Mouse (Mus musculus) ES-E14 (cell line): ENCODE results near the gene Fras1. TPM values are rescaled to one million over a fixed set of nuclear protein-coding genes. Genes with fewer than 3 reads are reported as not detected.

Experiments used
- DNase-seq: peaks from one replicate; pipeline ENCODE4 v3.0.0-alpha.2; 2013; ENCODE audit warnings: low read depth, low spot score
- H3K27ac ChIP-seq: 2 replicates; pipeline ENCODE4 v1.5.1; 2012; ENCODE audit warnings: low read depth, mild to moderate bottlenecking, low read length, moderate library complexity, mixed read lengths; ENCODE audit not compliant: poor library complexity, insufficient read depth, severe bottlenecking
- H3K36me3 ChIP-seq: 2 replicates; pipeline ENCODE4 v1.6.1; 2012; ENCODE audit warnings: mild to moderate bottlenecking, low read length, moderate library complexity, mixed read lengths; ENCODE audit not compliant: control insufficient read depth, poor library complexity, insufficient read depth, severe bottlenecking
- H3K4me1 ChIP-seq, 2 experiments: fragments of 150-350 bp in 1 of 2; sonication (generic) in 1 of 2; 2 replicates each; pipeline ENCODE4 v1.6.1; 2012; ENCODE audit warnings: low read length in 2 of 2, mild to moderate bottlenecking in 1 of 2, mixed read lengths in 1 of 2; ENCODE audit not compliant: control insufficient read depth in 2 of 2, insufficient read depth in 2 of 2, poor library complexity in 1 of 2
- H3K4me3 ChIP-seq, 2 experiments: fragments of 150-350 bp in 1 of 2; sonication (generic) in 1 of 2; 2 replicates each; pipeline ENCODE4 v1.5.1; 2012; ENCODE audit warnings: low read length in 2 of 2, low read depth in 1 of 2, mild to moderate bottlenecking in 1 of 2, mixed read lengths in 1 of 2; ENCODE audit not compliant: insufficient read depth in 1 of 2, poor library complexity in 1 of 2, severe bottlenecking in 1 of 2
- H3K9ac ChIP-seq: 2 replicates; pipeline ENCODE4 v1.6.1; 2012; ENCODE audit warnings: low read depth, mild to moderate bottlenecking, low read length, mixed read lengths; ENCODE audit not compliant: poor library complexity, insufficient read depth, severe bottlenecking
- H3K9me3 ChIP-seq: fragments of 150-350 bp; sonication (generic); 2 replicates; pipeline ENCODE4 v1.6.1; 2012; ENCODE audit warnings: low read depth, mild to moderate bottlenecking, low read length; ENCODE audit not compliant: control insufficient read depth, insufficient read depth
- CHD2 ChIP-seq: IDR thresholded peaks from 2 replicates; pipeline ENCODE4 v1.6.1; 2014; ENCODE audit warnings: mild to moderate bottlenecking, low read depth, low read length, inconsistent platforms
- HCFC1 ChIP-seq: IDR thresholded peaks from 2 replicates; pipeline ENCODE4 v1.6.1; 2012; ENCODE audit warnings: low read length, inconsistent platforms, borderline replicate concordance; ENCODE audit not compliant: insufficient read depth
- MAFK ChIP-seq: IDR thresholded peaks from 2 replicates; pipeline ENCODE4 v1.6.1; 2014; ENCODE audit warnings: mild to moderate bottlenecking, low read depth, low read length, inconsistent platforms; ENCODE audit not compliant: insufficient read depth
- ZC3H11A ChIP-seq: IDR thresholded peaks from 2 replicates; pipeline ENCODE4 v1.6.1; 2012; ENCODE audit warnings: low read depth, mild to moderate bottlenecking, inconsistent platforms, low read length, borderline replicate concordance
- ZNF384 ChIP-seq: IDR thresholded peaks from 2 replicates; pipeline ENCODE4 v1.6.1; 2012; ENCODE audit warnings: low read depth, low read length, inconsistent platforms
- in situ Hi-C, 2 experiments: fragments of 600-800 bp; cut with MboI; formaldehyde crosslinking; loops; one replicate each; pipeline ENCODE4 v1.15.1; 2025; ENCODE audit warnings: low sequenced_read_pairs in 2 of 2, inconsistent platforms in 1 of 2; ENCODE audit not compliant: unreplicated experiment in 2 of 2
- total RNA-seq: library from RNA; depleted of rRNA; stranded (reverse); fragments of 300-350 nt; gene quantifications from 2 replicates; pipeline ENCODE4 v1.2.3, GENCODE M21; 2012

Gene Fras1
- total RNA-seq, 1 experiment: 1.6 TPM

GRCm38 (mm10) chr5:96616954-96617646 lies 243.3 kb downstream of the Fras1 start:
- TF ChIP-seq ZC3H11A: no peak
- no peak for TF ChIP-seq CHD2
- no peak for TF ChIP-seq HCFC1
- TF ChIP-seq ZNF384: no peak
- TF ChIP-seq MAFK: no peak
- Histone ChIP-seq H3K4me1 (no peaks in the 10 kb centered on the region), H3K9ac (no peak overlapping the region), H3K27ac (no peak overlapping the region), H3K9me3 (no peaks in the 10 kb centered on the region), H3K4me3 (no peak overlapping the region), H3K36me3 (no peaks in the 10 kb centered on the region)
- DNase-seq: no peak
- in situ Hi-C loops: no loop called here

- Histone ChIP-seq H3K27ac (no peak overlapping the region), H3K9me3 (no peaks in the 10 kb centered on the region), H3K4me1 (no peaks in the 10 kb centered on the region), H3K36me3 (no peaks in the 10 kb centered on the region), H3K9ac (no peak overlapping the region), H3K4me3 (no peak overlapping the region)
- no peak for TF ChIP-seq HCFC1
- no peak for TF ChIP-seq ZC3H11A
- TF ChIP-seq ZNF384: no peak
- no peak for TF ChIP-seq CHD2
- no peak for TF ChIP-seq MAFK
- DNase-seq: no peak
- in situ Hi-C loops: no loop called here
These were observed 244.3 kb downstream of the Fras1 start for GRCm38 (mm10) chr5:96618008-96618407.

GRCm38 (mm10) chr5:96620209-96620608 lies 246.5 kb downstream of the Fras1 start:
- no peak for TF ChIP-seq MAFK
- no peak for TF ChIP-seq ZC3H11A
- Histone ChIP-seq H3K9ac (no peak overlapping the region), H3K36me3 (no peaks in the 10 kb centered on the region), H3K27ac (no peak overlapping the region), H3K4me3 (no peak overlapping the region), H3K4me1 (no peaks in the 10 kb centered on the region), H3K9me3 (no peaks in the 10 kb centered on the region)
- DNase-seq: no peak
- in situ Hi-C loops: no loop called here

GRCm38 (mm10) chr5:96620618-96621017 lies 246.9 kb downstream of the Fras1 start:
- H3K4me3 ChIP-seq: no peak overlapping the region
- no peak for TF ChIP-seq MAFK
- no peak for TF ChIP-seq CHD2
- no peak for TF ChIP-seq ZC3H11A
- no peak for TF ChIP-seq ZNF384
- TF ChIP-seq HCFC1: no peak
- no peak overlapping the region for H3K27ac ChIP-seq
- H3K36me3 ChIP-seq: no peaks in the 10 kb centered on the region
- DNase-seq: no peak
- H3K4me1 ChIP-seq: no peaks in the 10 kb centered on the region
- in situ Hi-C loops: no loop called here
- H3K9ac ChIP-seq: no peak overlapping the region
- H3K9me3 ChIP-seq: no peaks in the 10 kb centered on the region

- no peaks in the 10 kb centered on the region for H3K36me3 ChIP-seq
- DNase-seq: no peak
- H3K4me3 ChIP-seq: no peak overlapping the region
- no peak for TF ChIP-seq ZC3H11A
- no peak for TF ChIP-seq HCFC1
- no peak for TF ChIP-seq CHD2
- TF ChIP-seq ZNF384: no peak
- no peak for TF ChIP-seq MAFK
- H3K9ac ChIP-seq: no peak overlapping the region
- no peaks in the 10 kb centered on the region for H3K9me3 ChIP-seq
- H3K4me1 ChIP-seq: no peaks in the 10 kb centered on the region
- no peak overlapping the region for H3K27ac ChIP-seq
- in situ Hi-C loops: no loop called here
These were observed 249.0 kb downstream of the Fras1 start for GRCm38 (mm10) chr5:96622604-96623352.
